In genomic region chr2:102256100-102256499, GRCm38 (mm10) we compare ENCODE assay signal across 22 mouse cellular contexts.
DNase-seq lines count a peak whose midpoint lies in the region; ATAC-seq and TF ChIP-seq lines count a peak whose summit lies in the region.
"Had no signal": no experiment of that assay in that cellular context is flagged by ENCODE, and none has a peak within 500 bp of the region (broad histone marks: within the 10 kb centered on the region; RNA-seq: fewer than 3 reads in every experiment).

No protein-coding gene starts in this region.

- DNase-seq in frontal cortex, adult 2 months (ENCODE audit: extremely low spot score in 1 of 2, low spot score in 1 of 2) = no peak
- no peak for DNase-seq in left cerebral cortex, adult 2 months (ENCODE audit: extremely low spot score in 1 of 2, low spot score in 2 of 2)
- DNase-seq in left cerebral cortex, adult 9 months (ENCODE audit: low spot score in 2 of 2) = no peak
- peak; percentile 5 for DNase-seq in MEL (ENCODE audit: low read depth, low spot score)
- DNase-seq in cerebellum, adult 9-10 months = no peak
- DNase-seq: adrenal gland, adult 8-10 months; adrenal gland, postnatal 25 days; cerebellum, adult 18-20 months; cerebellum, adult 9-11 months; cerebellum, postnatal 25 days; forebrain, postnatal 0 days; gastrocnemius, postnatal 10 days; gastrocnemius, postnatal 36 days had no signal

- H3K27me3 ChIP-seq in MEL (ENCODE audit: control insufficient read depth in 1 of 2, insufficient read depth in 2 of 2, low read length in 2 of 2) = peaks cover 0 to 5% of the 10 kb centered on the region in 2 experiments; a peak in 1 of 4 replicates
- no peaks in the 10 kb centered on the region for H3K27me3 ChIP-seq in myocyte (ENCODE audit: control insufficient read depth, insufficient read depth, insufficient read length)
- H3K27me3 ChIP-seq: hindbrain, embryonic 15.5 days had no signal

- TF ChIP-seq POLR2A in MEL (IDR thresholded peaks at IDR 0.05; ENCODE audit: control insufficient read depth in 1 of 2, insufficient read depth in 1 of 2, low read depth in 1 of 2, low read length in 2 of 2, poor library complexity in 1 of 2) = no peak
- no peak for TF ChIP-seq POLR2A in myocyte (IDR thresholded peaks at IDR 0.05; ENCODE audit: insufficient read length, low read depth)

- TF ChIP-seq CTCF in left cerebral cortex, adult 2 months (IDR thresholded peaks at IDR 0.05) = no peak
- no peak for TF ChIP-seq CTCF in MEL (IDR thresholded peaks at IDR 0.05 in 2 of 3, conservative IDR thresholded peaks at IDR 0.05 in 1 of 3; ENCODE audit: control insufficient read depth in 1 of 3, insufficient read depth in 1 of 3, low read depth in 2 of 3, low read length in 3 of 3, poor library complexity in 1 of 3, severe bottlenecking in 1 of 3)

- H3ac ChIP-seq in myocyte (ENCODE audit: control insufficient read depth, insufficient read length) = no peak overlapping the region

- H3K9ac ChIP-seq in MEL (ENCODE audit: control insufficient read depth, low read depth, low read length, poor library complexity, severe bottlenecking) = no peak overlapping the region
- H3K9ac ChIP-seq: embryonic facial prominence, embryonic 12.5 days; embryonic facial prominence, embryonic 15.5 days; forebrain, postnatal 0 days; hindbrain, embryonic 12.5 days; hindbrain, embryonic 15.5 days had no signal

- intact Hi-C loops in left cerebral cortex, adult 2 months (cut with DNase I) = loop anchor here (1.0 to 5.0 kb wide), 5 partner anchors 60 to 196 kb away; partner anchors contain the start of genes Fjx1 and Ldlrad3

- TF ChIP-seq EP300 in MEL (IDR thresholded peaks at IDR 0.05; ENCODE audit: low read depth in 1 of 2, low read length in 2 of 2) = no peak

- 0 out of 2 replicates have a peak, but pooled peaks have one; percentile 11 for ATAC-seq in frontal cortex, adult (ENCODE audit: low TSS enrichment)
- ATAC-seq: activated CD4-positive, CD25-positive, alpha-beta regulatory T cell, adult 4 months; forebrain, embryonic 14.5 days; forebrain, postnatal 0 days had no signal

- H3K4me3 ChIP-seq in left cerebral cortex, adult 2 months = no peak overlapping the region
- H3K4me3 ChIP-seq in MEL (ENCODE audit: control insufficient read depth in 1 of 2, insufficient read depth in 1 of 2, low read depth in 2 of 2, low read length in 2 of 2) (no peak overlapping the region), myocyte (no peak overlapping the region)
- H3K4me3 ChIP-seq: embryonic facial prominence, embryonic 12.5 days; embryonic facial prominence, embryonic 15.5 days; hindbrain, embryonic 12.5 days; hindbrain, embryonic 15.5 days had no signal

- H3K4me1 ChIP-seq in MEL (ENCODE audit: control insufficient read depth in 1 of 2, insufficient read depth in 2 of 2, low read length in 2 of 2) = no peaks in the 10 kb centered on the region

- H3K36me3 ChIP-seq in MEL (ENCODE audit: control insufficient read depth in 1 of 2, insufficient read depth in 2 of 2, low read length in 2 of 2) = no peaks in the 10 kb centered on the region
- no peaks in the 10 kb centered on the region for H3K36me3 ChIP-seq in myocyte (ENCODE audit: control insufficient read depth, insufficient read depth)
- H3K36me3 ChIP-seq: embryonic facial prominence, embryonic 12.5 days; embryonic facial prominence, embryonic 15.5 days; hindbrain, embryonic 12.5 days; hindbrain, embryonic 15.5 days had no signal

- H3K27ac ChIP-seq in left cerebral cortex, adult 2 months = peak overlapping the region; percentile 6
- no peak overlapping the region for H3K27ac ChIP-seq in MEL (ENCODE audit: control insufficient read depth, low read depth, low read length)
- H3K27ac ChIP-seq: embryonic facial prominence, embryonic 12.5 days; embryonic facial prominence, embryonic 15.5 days; hindbrain, embryonic 12.5 days; hindbrain, embryonic 15.5 days had no signal

- no peaks in the 10 kb centered on the region for H3K79me2 ChIP-seq in MEL (ENCODE audit: control insufficient read depth, insufficient read depth, low read length, poor library complexity)
- no peaks in the 10 kb centered on the region for H3K79me2 ChIP-seq in myocyte (ENCODE audit: control insufficient read depth, insufficient read depth)

- no peaks in the 10 kb centered on the region for H3K9me3 ChIP-seq in MEL (replicated peaks; ENCODE audit: insufficient read depth, low read length)
- H3K9me3 ChIP-seq: embryonic facial prominence, embryonic 12.5 days; embryonic facial prominence, embryonic 15.5 days; hindbrain, embryonic 12.5 days; hindbrain, embryonic 15.5 days had no signal

- TF ChIP-seq RAD21 in MEL (IDR thresholded peaks at IDR 0.05; ENCODE audit: low read depth, low read length) = no peak

- no peak overlapping the region for H3K4me2 ChIP-seq in myocyte (ENCODE audit: low read depth)
- H3K4me2 ChIP-seq: embryonic facial prominence, embryonic 12.5 days; embryonic facial prominence, embryonic 15.5 days; heart, embryonic 11.5 days; hindbrain, embryonic 12.5 days; hindbrain, embryonic 15.5 days had no signal

TF ChIP-seq in MEL, 35 proteins besides CTCF, POLR2A, EP300 and RAD21:
- TF ChIP-seq ZC3H11A (IDR thresholded peaks at IDR 0.05; ENCODE audit: low read depth, low read length) = no peak
- TF ChIP-seq ELF1 (IDR thresholded peaks at IDR 0.05; ENCODE audit: low read depth, low read length) = no peak
- no peak for TF ChIP-seq UBTF (IDR thresholded peaks at IDR 0.05; ENCODE audit: borderline replicate concordance, insufficient read depth, low read depth, low read length)

TF ChIP-seq in myocyte, 11 proteins besides CTCF, POLR2A, EP300 and RAD21:
- TF ChIP-seq MYOG (IDR thresholded peaks at IDR 0.05; ENCODE audit: control insufficient read depth in 1 of 3, insufficient read depth in 1 of 3, insufficient read length in 2 of 3, low read depth in 2 of 3) = no peak
- peak in 2 of 3 experiments; percentile 38 to 53 for TF ChIP-seq MYOD1 (IDR thresholded peaks at IDR 0.05; ENCODE audit: control insufficient read depth in 1 of 3, insufficient read length in 2 of 3, low read depth in 2 of 3)
